Mouse (Mus musculus): ENCODE data around the gene Mgat2. TPM values are rescaled to one million over a fixed set of nuclear protein-coding genes. Genes with fewer than 3 reads are reported as not detected.
A peak's percentile ranks its signal among the peaks of the same experiment; 100 is the strongest.

The Mgat2 gene
- polyA plus RNA-seq, 1 experiment from 2014 or later, result 44.9 TPM

GRCm38 (mm10) chr12:69168461-69169106, 15.4 kb upstream of the Mgat2 start, which contains the start of gene Lrr1:
Gene Lrr1 (plus strand): TSS chr12:69168814.
- Histone ChIP-seq H3K4me1 (replicated peaks; ENCODE audit: control insufficient read depth, insufficient read depth, low read length) (peaks cover 8% of the 10 kb centered on the region), H3K4me2 (peak within 1 kb of the TSS; percentile 90), H3K27me3 (replicated peaks; ENCODE audit: control insufficient read depth, insufficient read depth, low read length) (no peaks in the 10 kb centered on the region), H3K9ac (ENCODE audit: low read depth, low read length) (peak within 1 kb of the TSS; percentile 72), H3K9me3 (ENCODE audit: control insufficient read depth, low read length) (no peaks in the 10 kb centered on the region), H3K36me3 (ENCODE audit: control insufficient read depth, insufficient read depth, low read length) (peaks cover 3% of the 10 kb centered on the region), H3K27ac (ENCODE audit: low read depth, low read length) (peak within 1 kb of the TSS; percentile 52), H3K4me3 (ENCODE audit: low read depth, low read length) (peak within 1 kb of the TSS; percentile 75)
- ATAC-seq (replicated peaks; ENCODE audit: low FRiP score) (peak; percentile 88), DNase-seq (ENCODE audit: low spot score) (peak; percentile 91)
- WGBS, result under 1% methylated on average over 40 of the region's 40 CpGs

GRCm38 (mm10) chr12:69171307-69171706, 12.7 kb upstream of the Mgat2 start:
- ATAC-seq (replicated peaks; ENCODE audit: low FRiP score) (no peak), DNase-seq (ENCODE audit: low spot score) (no peak)
- WGBS, result 86% methylated on average over 2 of the region's 2 CpGs
- peaks cover 8% of the 10 kb centered on the region for H3K4me1 ChIP-seq (replicated peaks; ENCODE audit: control insufficient read depth, insufficient read depth, low read length)
- no peaks in the 10 kb centered on the region for H3K27me3 ChIP-seq (replicated peaks; ENCODE audit: control insufficient read depth, insufficient read depth, low read length)
- no peak overlapping the region for H3K27ac ChIP-seq (ENCODE audit: low read depth, low read length)
- no peak overlapping the region for H3K9ac ChIP-seq (ENCODE audit: low read depth, low read length)
- H3K36me3 ChIP-seq (ENCODE audit: control insufficient read depth, insufficient read depth, low read length), result peaks cover 15% of the 10 kb centered on the region
- no peaks in the 10 kb centered on the region for H3K9me3 ChIP-seq (ENCODE audit: control insufficient read depth, low read length)
- H3K4me3 ChIP-seq (ENCODE audit: low read depth, low read length), result no peak overlapping the region
- H3K4me2 ChIP-seq, result no peak overlapping the region

DNA sequence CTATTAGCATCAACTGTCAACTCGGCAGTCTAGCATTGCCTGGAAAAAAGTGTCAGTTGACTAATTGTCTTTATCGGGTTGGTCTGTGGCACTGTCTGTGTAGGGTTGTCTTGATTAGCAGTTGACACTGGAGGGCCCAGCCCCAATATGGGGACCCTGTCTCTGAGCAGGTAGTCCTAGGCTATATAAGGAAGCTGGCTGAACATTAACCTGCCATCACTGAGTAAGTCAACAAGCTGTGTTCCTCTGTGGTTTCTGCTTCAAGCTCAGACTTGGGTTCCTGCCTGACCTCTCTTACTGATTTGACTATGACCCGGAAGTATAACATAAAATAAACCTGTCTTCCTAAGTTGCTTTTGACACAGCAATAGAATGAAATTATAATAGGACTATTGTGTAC, 8.0 kb upstream of the Mgat2 start:
- H3K4me1 ChIP-seq (replicated peaks; ENCODE audit: control insufficient read depth, insufficient read depth, low read length), result no peaks in the 10 kb centered on the region
- no peaks in the 10 kb centered on the region for H3K9me3 ChIP-seq (ENCODE audit: control insufficient read depth, low read length)
- ATAC-seq (replicated peaks; ENCODE audit: low FRiP score) (0 out of 2 replicates have a peak, but pooled peaks have one; percentile 38), DNase-seq (ENCODE audit: low spot score) (no peak)
- no peak overlapping the region for H3K4me2 ChIP-seq
- H3K9ac ChIP-seq (ENCODE audit: low read depth, low read length), result no peak overlapping the region
- H3K27ac ChIP-seq (ENCODE audit: low read depth, low read length), result no peak overlapping the region
- H3K4me3 ChIP-seq (ENCODE audit: low read depth, low read length), result no peak overlapping the region
- H3K27me3 ChIP-seq (replicated peaks; ENCODE audit: control insufficient read depth, insufficient read depth, low read length), result no peaks in the 10 kb centered on the region
- WGBS, result 81% methylated on average over 3 of the region's 3 CpGs
- peaks cover 21% of the 10 kb centered on the region for H3K36me3 ChIP-seq (ENCODE audit: control insufficient read depth, insufficient read depth, low read length)

DNA sequence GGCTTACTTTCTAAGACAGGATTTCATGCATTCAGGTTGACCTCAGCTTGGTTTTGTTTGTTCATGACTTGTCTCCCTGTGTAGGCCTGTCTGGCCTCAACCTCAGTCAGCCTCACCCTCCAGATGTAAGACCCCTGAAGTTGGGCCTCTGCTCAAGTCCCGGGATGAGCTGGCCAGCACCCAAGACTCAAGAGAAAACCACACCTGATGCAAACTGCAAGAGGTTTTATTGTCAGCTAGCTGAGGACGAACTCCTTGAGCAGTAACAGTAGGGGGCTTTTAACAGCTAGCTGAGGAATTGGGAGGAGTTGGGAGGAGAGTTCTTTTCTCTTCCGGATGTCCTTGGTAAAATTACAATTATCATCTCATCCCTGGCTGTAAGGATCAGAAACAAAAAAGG, 6.4 kb upstream of the Mgat2 start:
- WGBS, result 92% methylated on average over 3 of the region's 3 CpGs
- no peaks in the 10 kb centered on the region for H3K4me1 ChIP-seq (replicated peaks; ENCODE audit: control insufficient read depth, insufficient read depth, low read length)
- H3K27ac ChIP-seq (ENCODE audit: low read depth, low read length), result no peak overlapping the region
- H3K9ac ChIP-seq (ENCODE audit: low read depth, low read length), result no peak overlapping the region
- H3K4me3 ChIP-seq (ENCODE audit: low read depth, low read length), result no peak overlapping the region
- no peak for ATAC-seq (replicated peaks; ENCODE audit: low FRiP score)
- no peaks in the 10 kb centered on the region for H3K9me3 ChIP-seq (ENCODE audit: control insufficient read depth, low read length)
- DNase-seq (ENCODE audit: low spot score), result no peak
- peaks cover 28% of the 10 kb centered on the region for H3K36me3 ChIP-seq (ENCODE audit: control insufficient read depth, insufficient read depth, low read length)
- no peak overlapping the region for H3K4me2 ChIP-seq
- no peaks in the 10 kb centered on the region for H3K27me3 ChIP-seq (replicated peaks; ENCODE audit: control insufficient read depth, insufficient read depth, low read length)

- Histone ChIP-seq H3K36me3 (ENCODE audit: control insufficient read depth, insufficient read depth, low read length) (peaks cover 26% of the 10 kb centered on the region), H3K9ac (ENCODE audit: low read depth, low read length) (no peak overlapping the region), H3K4me1 (replicated peaks; ENCODE audit: control insufficient read depth, insufficient read depth, low read length) (no peaks in the 10 kb centered on the region), H3K4me3 (ENCODE audit: low read depth, low read length) (no peak overlapping the region), H3K4me2 (no peak overlapping the region), H3K9me3 (ENCODE audit: control insufficient read depth, low read length) (no peaks in the 10 kb centered on the region), H3K27ac (ENCODE audit: low read depth, low read length) (no peak overlapping the region), H3K27me3 (replicated peaks; ENCODE audit: control insufficient read depth, insufficient read depth, low read length) (no peaks in the 10 kb centered on the region)
- 66% methylated on average over 12 of the region's 12 CpGs for WGBS
- ATAC-seq (replicated peaks; ENCODE audit: low FRiP score) (no peak), DNase-seq (ENCODE audit: low spot score) (no peak)
Measured at GRCm38 (mm10) chr12:69179371-69179770, 4.6 kb upstream of the Mgat2 start.

- Histone ChIP-seq H3K9ac (ENCODE audit: low read depth, low read length) (no peak overlapping the region), H3K4me3 (ENCODE audit: low read depth, low read length) (no peak overlapping the region), H3K4me2 (no peak overlapping the region), H3K4me1 (replicated peaks; ENCODE audit: control insufficient read depth, insufficient read depth, low read length) (peaks cover 7% of the 10 kb centered on the region; the same call in 1 of the 2 replicates), H3K36me3 (ENCODE audit: control insufficient read depth, insufficient read depth, low read length) (peaks cover 12% of the 10 kb centered on the region; the same call in 1 of the 2 replicates), H3K9me3 (ENCODE audit: control insufficient read depth, low read length) (no peaks in the 10 kb centered on the region), H3K27me3 (replicated peaks; ENCODE audit: control insufficient read depth, insufficient read depth, low read length) (no peaks in the 10 kb centered on the region), H3K27ac (ENCODE audit: low read depth, low read length) (no peak overlapping the region)
- DNase-seq (ENCODE audit: low spot score), result no peak
- no peak for ATAC-seq (replicated peaks; ENCODE audit: low FRiP score)
- 80% methylated on average over 4 of the region's 4 CpGs for WGBS
Measured at GRCm38 (mm10) chr12:69181800-69182199, 2.2 kb upstream of the Mgat2 start.

- Histone ChIP-seq H3K9ac (ENCODE audit: low read depth, low read length) (peak overlapping the region; percentile 91), H3K9me3 (ENCODE audit: control insufficient read depth, low read length) (no peaks in the 10 kb centered on the region), H3K4me1 (replicated peaks; ENCODE audit: control insufficient read depth, insufficient read depth, low read length) (peaks cover 12% of the 10 kb centered on the region), H3K4me2 (peak overlapping the region; percentile 98), H3K27ac (ENCODE audit: low read depth, low read length) (peak overlapping the region; percentile 89), H3K4me3 (ENCODE audit: low read depth, low read length) (peak overlapping the region; percentile 94), H3K27me3 (replicated peaks; ENCODE audit: control insufficient read depth, insufficient read depth, low read length) (no peaks in the 10 kb centered on the region), H3K36me3 (ENCODE audit: control insufficient read depth, insufficient read depth, low read length) (peaks cover 17% of the 10 kb centered on the region; the same call in 1 of the 2 replicates)
- peak; percentile 52 for ATAC-seq (replicated peaks; ENCODE audit: low FRiP score)
- WGBS, result 2% methylated on average over 80 of the region's 86 CpGs
- no peak for DNase-seq (ENCODE audit: low spot score)
Measured at GRCm38 (mm10) chr12:69184342-69185295, 662 bp downstream of the Mgat2 start.

DNA sequence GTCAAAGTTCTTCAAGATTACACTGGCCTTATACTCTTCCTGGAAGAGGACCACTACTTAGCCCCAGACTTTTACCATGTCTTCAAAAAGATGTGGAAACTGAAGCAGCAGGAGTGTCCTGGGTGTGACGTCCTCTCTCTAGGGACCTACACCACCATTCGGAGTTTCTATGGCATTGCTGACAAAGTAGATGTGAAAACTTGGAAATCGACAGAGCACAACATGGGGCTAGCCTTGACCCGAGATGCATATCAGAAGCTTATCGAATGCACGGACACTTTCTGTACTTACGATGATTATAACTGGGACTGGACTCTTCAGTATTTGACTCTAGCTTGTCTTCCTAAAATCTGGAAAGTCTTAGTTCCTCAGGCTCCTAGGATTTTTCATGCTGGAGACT, 1.4 kb downstream of the Mgat2 start:
- no peak for ATAC-seq (replicated peaks; ENCODE audit: low FRiP score)
- H3K27ac ChIP-seq (ENCODE audit: low read depth, low read length), result peak overlapping the region; percentile 89; the same call in 1 of the 2 replicates
- H3K36me3 ChIP-seq (ENCODE audit: control insufficient read depth, insufficient read depth, low read length), result peaks cover 20% of the 10 kb centered on the region; the same call in 1 of the 2 replicates
- H3K9ac ChIP-seq (ENCODE audit: low read depth, low read length), result peak overlapping the region; percentile 91
- H3K4me3 ChIP-seq (ENCODE audit: low read depth, low read length), result peak overlapping the region; percentile 94
- H3K27me3 ChIP-seq (replicated peaks; ENCODE audit: control insufficient read depth, insufficient read depth, low read length), result no peaks in the 10 kb centered on the region
- no peak for DNase-seq (ENCODE audit: low spot score)
- 52% methylated on average over 7 of the region's 7 CpGs for WGBS
- H3K9me3 ChIP-seq (ENCODE audit: control insufficient read depth, low read length), result no peaks in the 10 kb centered on the region
- H3K4me1 ChIP-seq (replicated peaks; ENCODE audit: control insufficient read depth, insufficient read depth, low read length), result peaks cover 12% of the 10 kb centered on the region
- peak overlapping the region; percentile 98 for H3K4me2 ChIP-seq
